Mouse (Mus musculus) intestine, embryonic 16.5 days (tissue): ENCODE data around the gene Fancc. TPM values are rescaled to one million over a fixed set of nuclear protein-coding genes. Genes with fewer than 3 reads are reported as not detected.

Experiments
- ATAC-seq: fragments of 200-750 bp; cut with Nextera tagmentation; 2 replicates; pipeline ENCODE4 v1.8.0; 2017; ENCODE audit warnings: moderate TSS enrichment, moderate library complexity
- H3K27ac ChIP-seq: fragments of 300-500 bp; sonication (generic); 2 replicates; pipeline ENCODE4 v1.5.1; 2014; ENCODE audit warnings: mild to moderate bottlenecking, low read length
- H3K27me3 ChIP-seq: fragments of 300-500 bp; sonication (generic); replicated peaks from 2 replicates; pipeline ENCODE4 v1.6.1; 2014; ENCODE audit warnings: low read length, control low read depth, mixed read lengths; ENCODE audit not compliant: control insufficient read depth, insufficient read depth
- H3K36me3 ChIP-seq: fragments of 300-500 bp; sonication (generic); 2 replicates; pipeline ENCODE4 v1.6.1; 2014; ENCODE audit warnings: low read length, control low read depth; ENCODE audit not compliant: control insufficient read depth, insufficient read depth
- H3K4me1 ChIP-seq: fragments of 300-500 bp; sonication (generic); 2 replicates; pipeline ENCODE4 v1.6.1; 2014; ENCODE audit warnings: low read length, control low read depth, mixed read lengths; ENCODE audit not compliant: control insufficient read depth, insufficient read depth
- H3K4me2 ChIP-seq: fragments of 300-500 bp; sonication (generic); 2 replicates; pipeline ENCODE4 v1.6.1; 2014; ENCODE audit warnings: low read depth, low read length, control low read depth
- H3K4me3 ChIP-seq: fragments of 300-500 bp; sonication (generic); 2 replicates; pipeline ENCODE4 v1.5.1; 2014; ENCODE audit warnings: mild to moderate bottlenecking, low read length
- H3K9ac ChIP-seq: fragments of 300-500 bp; sonication (generic); 2 replicates; pipeline ENCODE4 v1.6.1; 2014; ENCODE audit warnings: low read depth, low read length
- H3K9me3 ChIP-seq: fragments of 300-500 bp; sonication (generic); 2 replicates; pipeline ENCODE4 v1.6.1; 2016; ENCODE audit warnings: low read length, control low read depth; ENCODE audit not compliant: control insufficient read depth
- WGBS: fragments of 180-500 bp; shearing (Covaris S2); extraction: QIAGEN DNeasy Blood & Tissue Kit; methylation state at CpG from one replicate; pipeline ENCODE4 v1.1.7; 2014; 5-methylcytosine and 5-hydroxymethylcytosine counted together
- microRNA counts: library from miRNA; unstranded; fragments of <30 nt; microRNA quantifications from one replicate; lab custom pipeline; 2016
- microRNA-seq: library from miRNA; unstranded; fragments of <30 nt; microRNA quantifications from one replicate; pipeline ENCODE4, GENCODE M21; 2016
- polyA plus RNA-seq: library from polyadenylated mRNA; unstranded; fragments of >200 nt; fragmentation: Nextera tagmentation; extraction: Ambion mirVana; gene quantifications from 2 replicates; pipeline ENCODE4 v1.2.1, GENCODE M21; 2015

Gene Fancc
- polyA plus RNA-seq, 1 experiment from 2014 or later: 19.0 TPM

- 9% methylated on average over 5 of the region's 5 CpGs for WGBS
- H3K36me3 ChIP-seq: no peaks in the 10 kb centered on the region; the same call in 1 of the 2 replicates
- H3K27me3 ChIP-seq: no peaks in the 10 kb centered on the region
- no peaks in the 10 kb centered on the region for H3K9me3 ChIP-seq
- peak overlapping the region; percentile 85 for H3K4me3 ChIP-seq
- H3K27ac ChIP-seq: peak overlapping the region; percentile 97
- H3K9ac ChIP-seq: peak overlapping the region; percentile 97
- ATAC-seq: no peak
- H3K4me1 ChIP-seq: peaks cover 45% of the 10 kb centered on the region
- H3K4me2 ChIP-seq: peak overlapping the region; percentile 87
Measured at GRCm38 (mm10) chr13:63240835-63241234, 256.2 kb downstream of the Fancc start.

DNA sequence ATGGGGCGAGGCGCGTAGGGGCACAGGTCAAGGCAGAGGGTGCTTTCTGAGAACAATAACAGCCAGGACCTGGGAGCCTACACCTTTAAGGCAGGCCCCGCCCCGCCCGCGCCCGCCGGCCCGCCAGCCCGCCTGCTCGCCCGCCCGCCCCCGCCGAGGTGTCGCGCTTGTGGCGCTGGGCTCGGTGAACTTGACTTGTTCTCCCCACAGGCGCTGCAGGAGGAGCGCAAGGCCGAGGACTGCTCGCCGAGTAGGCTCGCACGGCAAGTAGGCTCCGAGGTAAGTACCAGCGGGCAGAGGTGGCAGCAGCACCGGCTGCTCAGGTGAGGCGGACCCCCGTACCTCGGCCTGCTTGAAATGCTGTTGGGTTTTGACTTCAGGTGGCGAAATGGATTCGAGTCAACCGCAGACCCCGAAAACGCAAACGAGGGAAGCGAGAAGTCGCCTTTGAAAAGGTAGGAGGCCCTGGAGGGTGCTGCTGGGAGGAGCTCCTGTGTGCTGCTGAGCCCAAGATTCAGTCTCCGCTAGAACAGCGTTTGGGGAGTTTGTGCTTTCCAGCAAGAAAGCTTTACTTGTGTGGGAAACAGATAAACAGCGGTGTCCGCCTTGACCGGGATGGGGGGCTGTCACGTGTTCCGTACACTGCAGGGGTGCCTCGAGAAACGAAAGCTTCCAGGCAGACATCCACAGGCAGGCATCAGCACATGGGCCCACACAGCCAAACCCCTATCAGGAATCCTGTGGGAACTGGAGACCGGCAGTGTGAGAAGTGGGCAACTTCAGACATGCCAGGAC is 257.0 kb downstream of the Fancc start:
- ATAC-seq: peak; percentile 92
- Histone ChIP-seq H3K36me3 (no peaks in the 10 kb centered on the region; the same call in 1 of the 2 replicates), H3K9ac (peak overlapping the region; percentile 97), H3K4me1 (peaks cover 49% of the 10 kb centered on the region), H3K27me3 (no peaks in the 10 kb centered on the region), H3K27ac (peak overlapping the region; percentile 97), H3K9me3 (no peaks in the 10 kb centered on the region), H3K4me2 (peak overlapping the region; percentile 87), H3K4me3 (peak overlapping the region; percentile 85)
- WGBS: under 1% methylated on average over 42 of the region's 51 CpGs

DNA sequence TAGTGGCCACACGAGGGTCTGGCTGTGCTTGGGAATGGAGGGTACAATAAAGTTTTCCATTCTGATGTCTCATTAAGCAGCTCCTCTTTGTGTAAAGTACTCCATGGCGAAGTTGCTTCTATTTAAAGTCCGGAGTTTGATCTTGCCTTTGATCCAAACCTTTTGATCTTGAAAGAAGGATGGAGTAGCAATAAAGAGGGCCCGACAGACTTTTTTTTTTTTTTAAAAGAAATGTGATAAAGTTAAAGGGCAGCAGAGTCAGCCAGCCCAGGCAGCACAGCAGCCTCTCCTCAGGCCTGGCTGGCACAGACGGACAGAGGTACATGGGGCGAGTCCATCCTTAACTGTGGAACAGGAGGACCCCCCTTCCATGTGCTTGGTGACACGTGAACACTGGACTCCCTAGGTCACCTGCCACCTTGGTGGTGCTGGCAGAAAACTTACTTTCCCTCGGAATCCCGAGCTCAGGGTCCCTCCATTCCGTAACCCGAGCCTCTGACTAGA is 257.7 kb downstream of the Fancc start:
- Histone ChIP-seq H3K27me3 (no peaks in the 10 kb centered on the region), H3K9ac (peak overlapping the region; percentile 97), H3K27ac (peak overlapping the region; percentile 97), H3K36me3 (no peaks in the 10 kb centered on the region), H3K4me1 (peaks cover 49% of the 10 kb centered on the region), H3K4me3 (peak overlapping the region; percentile 85), H3K4me2 (peak overlapping the region; percentile 87), H3K9me3 (no peaks in the 10 kb centered on the region)
- WGBS: 7% methylated on average over 11 of the region's 11 CpGs
- peak; percentile 70 for ATAC-seq

DNA sequence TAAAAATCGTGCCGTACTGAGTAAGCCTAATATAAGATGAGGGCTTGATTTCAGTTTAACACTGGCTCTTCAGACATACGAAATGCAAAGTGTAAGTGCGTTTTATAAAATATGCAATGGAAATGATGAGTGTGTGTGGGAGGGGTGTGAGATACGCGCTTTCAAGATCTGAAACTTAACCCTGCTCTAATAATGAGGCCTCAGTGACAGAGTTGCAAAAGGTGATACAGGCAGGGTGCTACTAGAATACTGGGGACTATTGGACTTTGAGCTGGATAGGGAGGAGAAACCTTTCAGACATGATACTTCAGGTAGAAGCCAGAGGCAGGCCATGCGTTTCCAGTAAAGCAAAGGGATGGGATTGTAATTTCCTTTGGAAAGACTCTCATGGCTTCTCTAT is 259.0 kb downstream of the Fancc start:
- Histone ChIP-seq H3K9me3 (no peaks in the 10 kb centered on the region), H3K27me3 (no peaks in the 10 kb centered on the region), H3K4me3 (no peak overlapping the region), H3K27ac (peak overlapping the region; percentile 89), H3K9ac (peak overlapping the region; percentile 49), H3K4me2 (peak overlapping the region; percentile 2; the same call in 1 of the 2 replicates), H3K36me3 (no peaks in the 10 kb centered on the region), H3K4me1 (peaks cover 42% of the 10 kb centered on the region)
- peak; percentile 65 for ATAC-seq
- WGBS: 73% methylated on average over 7 of the region's 7 CpGs

DNA sequence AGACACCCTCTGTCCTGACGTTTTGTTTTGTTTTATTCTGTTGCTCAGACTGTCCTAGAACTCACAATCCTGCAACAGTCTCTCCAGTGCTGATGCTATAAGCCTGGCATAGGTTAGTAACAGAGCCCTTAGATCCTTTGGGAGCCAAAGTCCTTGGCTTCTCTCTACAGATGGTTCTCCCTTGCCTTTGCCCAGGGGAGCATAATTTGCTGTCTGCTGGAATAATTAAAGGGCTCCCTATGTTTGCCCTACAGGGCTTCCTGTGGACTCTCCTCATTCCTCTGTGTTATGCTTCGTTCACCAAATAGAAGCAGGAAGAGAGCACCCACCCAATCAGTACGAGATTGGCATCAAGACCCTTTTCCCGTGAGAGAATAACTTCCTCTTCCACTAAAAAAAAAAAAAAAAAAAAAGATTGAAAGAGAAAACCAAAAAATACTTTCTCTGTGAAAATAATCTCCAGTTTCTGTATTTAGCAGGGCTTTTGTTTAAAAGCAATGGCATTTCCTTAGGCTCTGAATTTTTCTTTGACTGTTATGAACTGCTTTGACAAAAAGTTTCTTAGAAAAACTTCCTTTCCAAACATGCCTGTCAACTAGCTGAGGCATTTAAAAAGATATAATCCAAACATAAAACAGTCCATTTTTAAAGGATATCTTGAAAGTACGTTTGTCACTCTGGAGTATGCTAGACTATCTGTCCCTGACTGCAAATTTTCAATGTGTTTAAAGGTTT is 260.8 kb downstream of the Fancc start:
- Histone ChIP-seq H3K4me2 (no peak overlapping the region), H3K4me1 (peaks cover 39% of the 10 kb centered on the region)
- ATAC-seq: no peak

GRCm38 (mm10) chr13:63235551-63235950 is 261.5 kb downstream of the Fancc start:
- Histone ChIP-seq H3K4me2 (no peak overlapping the region), H3K4me3 (no peak overlapping the region), H3K9me3 (no peaks in the 10 kb centered on the region), H3K4me1 (peaks cover 39% of the 10 kb centered on the region), H3K9ac (no peak overlapping the region), H3K27ac (no peak overlapping the region), H3K36me3 (no peaks in the 10 kb centered on the region), H3K27me3 (no peaks in the 10 kb centered on the region)
- 78% methylated on average over 3 of the region's 3 CpGs for WGBS
- ATAC-seq: no peak

More for the DNA sequence above, 260.8 kb downstream of the Fancc start:
- Histone ChIP-seq H3K4me3 (no peak overlapping the region), H3K9ac (no peak overlapping the region), H3K27ac (peak overlapping the region; percentile 59; the same call in 1 of the 2 replicates), H3K9me3 (no peaks in the 10 kb centered on the region), H3K36me3 (no peaks in the 10 kb centered on the region), H3K27me3 (no peaks in the 10 kb centered on the region)
- WGBS: 41% methylated on average over 5 of the region's 5 CpGs

MicroRNA genes within 50 kb of the gene (microRNA counts, 519-probe panel; counts per million panel counts)
- microRNA mmu-miR-23b (lab: Ali Mortazavi, UCI): 3,272 counts per million, percentile 84 among the panel's probes with 10 or more counts
- 3,087 counts per million, percentile 79 among the panel's probes with 10 or more counts for microRNA mmu-miR-24 (lab: Ali Mortazavi, UCI)
- 2,653 counts per million, percentile 65 among the panel's probes with 10 or more counts for microRNA mmu-miR-27b (lab: Ali Mortazavi, UCI)

Small RNA genes within 50 kb of the gene (microRNA-seq; reads per million reads assigned to microRNA genes)
- gene Mir23b (25,144 reads per million, percentile 97 among the genes with 10 or more reads in this experiment), gene Mir24-1 (not detected), gene Mir27b (2,448 reads per million, percentile 80 among the genes with 10 or more reads in this experiment), gene Mir3074-1 (not detected)

Other genes starting within 250 kb of the Fancc start
- gene Ptch1, start 76.3 kb upstream of the Fancc start, polyA plus RNA-seq: 24.5 and 25.5 TPM in 2 replicates